In the genomic region with DNA sequence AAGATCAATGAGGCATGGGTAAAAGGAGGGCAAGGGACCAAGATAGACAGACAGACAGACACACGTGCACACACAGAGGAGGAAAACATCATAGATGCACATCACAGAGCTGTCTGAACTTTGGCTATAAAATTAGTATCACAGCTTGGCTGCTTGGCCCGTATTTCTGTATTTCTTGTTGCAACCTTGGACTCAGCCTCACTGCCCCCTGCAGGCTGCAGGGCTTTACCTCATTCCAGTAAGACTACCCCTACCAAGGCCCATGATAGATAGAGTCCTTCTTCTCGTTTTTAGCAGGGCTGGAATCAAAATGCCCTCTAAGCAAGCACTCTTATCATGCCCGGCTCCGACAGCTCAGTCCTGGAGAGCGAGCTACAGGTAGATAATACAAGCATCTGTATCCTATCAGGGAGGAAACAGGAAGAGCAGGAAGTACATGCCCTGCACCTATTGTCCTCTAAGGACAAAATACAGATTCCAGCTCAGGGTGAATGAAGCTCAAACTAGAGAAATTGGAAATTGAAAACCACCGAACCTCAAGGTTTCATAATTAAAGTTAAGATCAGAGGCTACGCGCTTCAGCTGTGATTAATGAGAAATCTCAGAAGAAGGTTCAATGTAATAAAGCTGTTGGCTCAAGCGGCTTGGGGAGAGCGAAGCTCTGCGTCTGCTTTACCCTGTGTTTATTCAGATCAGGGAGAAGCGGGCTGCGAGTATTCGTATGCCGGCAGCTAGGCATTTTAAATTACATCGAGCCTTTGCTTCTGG, we compare ENCODE assay signal across 10 mouse cellular contexts. TPM values are rescaled to one million over a fixed set of nuclear protein-coding genes. Genes with fewer than 3 reads are reported as not detected.
DNase-seq lines count a peak whose midpoint lies in the region; ATAC-seq and TF ChIP-seq lines count a peak whose summit lies in the region.
"Had no signal": no experiment of that assay in that cellular context is flagged by ENCODE, and none has a peak within 500 bp of the region (broad histone marks: within the 10 kb centered on the region; RNA-seq: fewer than 3 reads in every experiment).

No protein-coding gene starts in this region.

- no peaks in the 10 kb centered on the region for H3K36me3 ChIP-seq in kidney, embryonic 16.5 days (ENCODE audit: insufficient read depth, low read length)
- no peaks in the 10 kb centered on the region for H3K36me3 ChIP-seq in CH12.LX (replicated peaks in 1 of 2; ENCODE audit: control insufficient read depth in 1 of 2, insufficient read depth in 1 of 2, low read length in 1 of 2)
- H3K36me3 ChIP-seq: limb, embryonic 13.5 days had no signal

- dilution Hi-C loops in CH12.LX (cut with MboI; ENCODE audit: extremely low pct_ligation_motif_present, extremely low pct_unique_long_range_greater_than_20kb, low sequenced_read_pairs) = no loop called here

- peak; percentile 35 to 67 for TF ChIP-seq CTCF in CH12.LX (conservative IDR thresholded peaks at IDR 0.05 in 1 of 2, IDR thresholded peaks at IDR 0.05 in 1 of 2; ENCODE audit: low read depth in 2 of 2, low read length in 2 of 2)
- peak; percentile 49 for TF ChIP-seq CTCF in Patski (IDR thresholded peaks at IDR 0.05)

- H3K27ac ChIP-seq in kidney, embryonic 16.5 days (ENCODE audit: low read length) = no peak overlapping the region
- no peak overlapping the region for H3K27ac ChIP-seq in CH12.LX (ENCODE audit: insufficient read depth, low read depth)
- H3K27ac ChIP-seq: limb, embryonic 13.5 days had no signal

- peak; percentile 42 for TF ChIP-seq RAD21 in CH12.LX (IDR thresholded peaks at IDR 0.05; ENCODE audit: low read depth, low read length)

- no peak overlapping the region for H3K4me2 ChIP-seq in kidney, embryonic 16.5 days (replicated peaks; ENCODE audit: low read depth, low read length)
- H3K4me2 ChIP-seq in CH12.LX (ENCODE audit: insufficient read depth, low read depth, poor library complexity, severe bottlenecking) = no peak overlapping the region
- H3K4me2 ChIP-seq: limb, embryonic 13.5 days had no signal

- H3K9me3 ChIP-seq in kidney, embryonic 16.5 days (ENCODE audit: low read length) = no peaks in the 10 kb centered on the region
- peaks cover 11% of the 10 kb centered on the region for H3K9me3 ChIP-seq in CH12.LX (replicated peaks; ENCODE audit: low read length)
- H3K9me3 ChIP-seq: limb, embryonic 13.5 days had no signal

- H3K9ac ChIP-seq in kidney, embryonic 16.5 days (replicated peaks; ENCODE audit: low read length) = no peak overlapping the region
- no peak overlapping the region for H3K9ac ChIP-seq in CH12.LX (ENCODE audit: insufficient read depth, low read depth)
- H3K9ac ChIP-seq: limb, embryonic 13.5 days had no signal

- POLR2A ChIA-PET in Patski (lab: Charles Lee) = interaction anchor here (0.6 kb wide), 1 partner anchor 522 kb away, joined by 4 read pairs; no protein-coding TSS in a partner anchor

- no peak overlapping the region for H3K4me3 ChIP-seq in kidney, embryonic 16.5 days (ENCODE audit: low read length)
- H3K4me3 ChIP-seq in CH12.LX (replicated peaks in 1 of 3; ENCODE audit: low read depth in 2 of 3, low read length in 2 of 3, poor library complexity in 1 of 3) = no peak overlapping the region
- H3K4me3 ChIP-seq: limb, embryonic 13.5 days had no signal

- peak; percentile 27 to 32 for DNase-seq in kidney, postnatal 25 days
- peak; percentile 37 for DNase-seq in CH12.LX (ENCODE audit: extremely low read depth)
- no peak for DNase-seq in Patski (ENCODE audit: low read depth, low spot score)
- peak; percentile 35 to 36 for DNase-seq in lung, postnatal 4 days
- DNase-seq in urinary bladder, postnatal 36 days (ENCODE audit: low spot score in 2 of 2) = no peak
- DNase-seq in adrenal gland, postnatal 4 days (ENCODE audit: low spot score in 2 of 2) = no peak
- DNase-seq: right cerebral cortex, adult 18-20 months had no signal

- in situ Hi-C loops in CH12.LX (cut with MboI; ENCODE audit: low pct_ligation_motif_present, low pct_unique_long_range_greater_than_20kb, low sequenced_read_pairs) = loop anchor here (10.0 kb wide), 1 partner anchor 301 kb away; the partner anchor contains the start of gene Kif23
- in situ Hi-C loops in Patski (cut with MboI; ENCODE audit: low pct_unique_long_range_greater_than_20kb) = no loop called here

- no peak for TF ChIP-seq EP300 in CH12.LX (IDR thresholded peaks at IDR 0.05; ENCODE audit: low read length)

- TF ChIP-seq POLR2A in CH12.LX (IDR thresholded peaks at IDR 0.05; ENCODE audit: low read depth, low read length) = no peak

- peaks cover 4% of the 10 kb centered on the region; the same call in 1 of the 2 replicates for H3K4me1 ChIP-seq in kidney, embryonic 16.5 days (ENCODE audit: insufficient read depth, low read length)
- peaks cover 2 to 15% of the 10 kb centered on the region in 2 experiments for H3K4me1 ChIP-seq in CH12.LX (ENCODE audit: control insufficient read depth in 1 of 2, insufficient read depth in 2 of 2)

- CTCF ChIA-PET in Patski (lab: Charles Lee) = interaction anchor here (1.2 to 3.4 kb wide), 3 partner anchors 194 to 298 kb away, joined by 4 to 21 read pairs (median 5); no protein-coding TSS in a partner anchor

- WGBS in kidney, embryonic 16.5 days = 43% methylated on average over 17 of the region's 17 CpGs

- no peaks in the 10 kb centered on the region for H3K79me2 ChIP-seq in CH12.LX (replicated peaks; ENCODE audit: control insufficient read depth, extremely low read depth, insufficient read depth, poor library complexity, severe bottlenecking)

- H3K27me3 ChIP-seq in kidney, embryonic 16.5 days (ENCODE audit: insufficient read depth, low read length) = no peaks in the 10 kb centered on the region
- H3K27me3 ChIP-seq in CH12.LX (replicated peaks) (peaks cover 2% of the 10 kb centered on the region), Patski (no peaks in the 10 kb centered on the region)

- no peak for ATAC-seq in kidney, embryonic 16.5 days (ENCODE audit: low FRiP score, low TSS enrichment)
- ATAC-seq in Patski = no peak

TF ChIP-seq in CH12.LX, 34 proteins besides CTCF, POLR2A, EP300 and RAD21:
- TF ChIP-seq NELFE (IDR thresholded peaks at IDR 0.05; ENCODE audit: low read depth, low read length) (no peak), SMC3 (IDR thresholded peaks at IDR 0.05; ENCODE audit: low read depth, low read length) (peak; percentile 62), ZNF384 (IDR thresholded peaks at IDR 0.05; ENCODE audit: low read depth, low read length) (no peak), SIN3A (IDR thresholded peaks at IDR 0.05; ENCODE audit: low read length) (no peak), KAT2A (IDR thresholded peaks at IDR 0.05; ENCODE audit: insufficient replicate concordance, low read length) (no peak)

RNA-seq across cellular contexts. Expression of gene Spesp1, which starts 36.2 kb away (rescaled TPM):
- polyA plus RNA-seq in kidney, embryonic 16.5 days (2015; fragmentation: Nextera tagmentation; extraction: Ambion mirVana) = not detected in 2 replicates
- total RNA-seq in CH12.LX (2012; rRNA removed) (not detected in 2 replicates), CH12.LX (2014; rRNA removed) (not detected in 2 replicates)
- polyA plus RNA-seq in CH12.LX (2012; ENCODE audit: insufficient read length, low read depth) (not detected in 2 replicates), Patski (2021) (not detected)
- total RNA-seq in adrenal gland, postnatal 4 days (2021) = not detected
- total RNA-seq: gastrocnemius, postnatal 36 days had no signal
- polyA plus RNA-seq: limb, embryonic 13.5 days had no signal

Comparison
In these comparisons a context has a peak if more than half of its experiments do, and no peak if none do; other contexts are left out.
1. DNase-seq: peak in kidney, postnatal 25 days (2 of 2), CH12.LX (single experiment) and lung, postnatal 4 days (2 of 2); none in Patski (single experiment), urinary bladder, postnatal 36 days (0 of 2) and adrenal gland, postnatal 4 days (0 of 2).